Mouse (Mus musculus): ENCODE measurements around the gene Tmem151a. TPM values are rescaled to one million over a fixed set of nuclear protein-coding genes. Genes with fewer than 3 reads are reported as not detected.

The Tmem151a gene
- polyA plus RNA-seq, 1 experiment from 2014 or later: 10.1 TPM

GRCm38 (mm10) chr19:5060365-5061330, 24.7 kb downstream of the Tmem151a start:
- ATAC-seq (ENCODE audit: low read depth): 0 out of 2 replicates have a peak, but pooled peaks have one; percentile 26
- peak overlapping the region; percentile 50 for H3K9ac ChIP-seq
- H3K27me3 ChIP-seq: peaks cover 10% of the 10 kb centered on the region; the same call in 1 of the 2 replicates
- H3K4me1 ChIP-seq (replicated peaks): peaks cover 37% of the 10 kb centered on the region
- 0 out of 2 replicates have a peak overlapping the region, but pooled peaks have one; percentile 13 for H3K27ac ChIP-seq (replicated peaks)
- no peak overlapping the region for H3K4me3 ChIP-seq
- H3K9me3 ChIP-seq: no peaks in the 10 kb centered on the region
- WGBS: 40% methylated on average over 5 of the region's 5 CpGs
- H3K36me3 ChIP-seq: no peaks in the 10 kb centered on the region
- no peak overlapping the region for H3K4me2 ChIP-seq

GRCm38 (mm10) chr19:5058801-5059771, 26.2 kb downstream of the Tmem151a start:
- Histone ChIP-seq H3K9me3 (no peaks in the 10 kb centered on the region), H3K27ac (replicated peaks) (no peak overlapping the region), H3K4me1 (replicated peaks) (peaks cover 31% of the 10 kb centered on the region), H3K36me3 (no peaks in the 10 kb centered on the region), H3K27me3 (peaks cover 16% of the 10 kb centered on the region; the same call in 1 of the 2 replicates), H3K4me3 (no peak overlapping the region), H3K4me2 (no peak overlapping the region), H3K9ac (peak overlapping the region; percentile 26; the same call in 1 of the 2 replicates)
- 21% methylated on average over 10 of the region's 10 CpGs for WGBS
- ATAC-seq (ENCODE audit: low read depth): no peak

GRCm38 (mm10) chr19:5057876-5058775, 27.2 kb downstream of the Tmem151a start:
- Histone ChIP-seq H3K36me3 (no peaks in the 10 kb centered on the region), H3K27ac (replicated peaks) (no peak overlapping the region), H3K4me1 (replicated peaks) (peaks cover 31% of the 10 kb centered on the region), H3K4me3 (no peak overlapping the region), H3K27me3 (peaks cover 26% of the 10 kb centered on the region), H3K4me2 (no peak overlapping the region), H3K9ac (no peak overlapping the region), H3K9me3 (no peaks in the 10 kb centered on the region)
- ATAC-seq (ENCODE audit: low read depth): no peak
- WGBS: 21% methylated on average over 16 of the region's 16 CpGs

DNA sequence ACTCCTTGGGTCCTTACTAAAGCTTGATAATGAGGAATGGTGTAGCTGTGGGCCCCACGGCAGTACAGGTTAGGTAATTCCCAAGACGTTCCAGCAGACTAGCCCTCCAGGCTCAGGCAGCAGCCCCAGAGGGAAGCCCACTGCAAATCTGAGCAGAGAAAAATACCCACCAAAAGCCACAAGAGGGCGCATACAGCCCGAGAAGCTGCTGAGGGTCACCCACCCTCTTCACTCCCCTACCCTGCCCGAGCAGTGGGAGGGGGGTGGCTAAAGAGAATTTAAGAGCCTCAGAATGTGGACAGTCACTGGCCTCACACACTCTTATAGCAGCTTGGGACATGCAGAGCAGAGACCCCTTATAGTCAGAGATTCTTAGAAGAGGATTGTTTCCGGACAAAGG, 29.1 kb downstream of the Tmem151a start:
- H3K9me3 ChIP-seq: no peaks in the 10 kb centered on the region
- H3K9ac ChIP-seq: no peak overlapping the region
- H3K4me2 ChIP-seq: no peak overlapping the region
- H3K36me3 ChIP-seq: no peaks in the 10 kb centered on the region
- H3K27ac ChIP-seq (replicated peaks): no peak overlapping the region
- peaks cover 34% of the 10 kb centered on the region for H3K4me1 ChIP-seq (replicated peaks)
- peak; percentile 30 for ATAC-seq (ENCODE audit: low read depth)
- WGBS: 14% methylated on average over 6 of the region's 6 CpGs
- no peak overlapping the region for H3K4me3 ChIP-seq
- peaks cover 45% of the 10 kb centered on the region for H3K27me3 ChIP-seq

- H3K4me1 ChIP-seq (replicated peaks): peaks cover 28% of the 10 kb centered on the region
- WGBS: 16% methylated on average over 9 of the region's 9 CpGs
Observed at GRCm38 (mm10) chr19:5053909-5054308, 31.4 kb downstream of the Tmem151a start.

DNA sequence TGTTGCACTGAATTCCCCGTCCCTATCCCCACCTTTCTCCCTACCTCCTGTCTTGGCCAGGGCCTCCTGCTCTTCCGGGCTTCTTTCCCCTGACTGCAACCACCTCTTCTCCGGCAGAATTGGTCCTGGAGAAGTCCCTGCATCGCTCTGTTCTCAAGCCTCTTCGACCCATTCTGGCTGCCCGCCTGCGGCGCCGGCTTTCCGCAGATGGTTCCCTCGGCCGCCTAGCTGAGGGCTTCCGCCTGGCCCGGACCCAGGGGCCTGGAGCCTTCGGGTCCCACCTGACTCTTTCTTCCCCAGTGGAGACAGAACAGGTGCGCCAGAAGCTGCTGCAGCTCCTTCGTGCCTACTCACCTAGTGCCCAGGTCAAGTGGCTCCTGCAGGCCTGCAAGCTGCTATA, 32.5 kb downstream of the Tmem151a start:
- Histone ChIP-seq H3K36me3 (peaks cover 22% of the 10 kb centered on the region), H3K4me3 (no peak overlapping the region), H3K27ac (replicated peaks) (no peak overlapping the region), H3K27me3 (peaks cover 63% of the 10 kb centered on the region), H3K9ac (no peak overlapping the region), H3K4me2 (no peak overlapping the region), H3K9me3 (no peaks in the 10 kb centered on the region), H3K4me1 (replicated peaks) (peaks cover 24% of the 10 kb centered on the region)
- 58% methylated on average over 17 of the region's 17 CpGs for WGBS
- no peak for ATAC-seq (ENCODE audit: low read depth)

More at GRCm38 (mm10) chr19:5053909-5054308, 31.4 kb downstream of the Tmem151a start:
- Histone ChIP-seq H3K4me3 (no peak overlapping the region), H3K9me3 (no peaks in the 10 kb centered on the region), H3K27ac (replicated peaks) (no peak overlapping the region), H3K36me3 (peaks cover 11% of the 10 kb centered on the region), H3K27me3 (peaks cover 63% of the 10 kb centered on the region), H3K9ac (no peak overlapping the region), H3K4me2 (no peak overlapping the region)
- no peak for ATAC-seq (ENCODE audit: low read depth)

DNA sequence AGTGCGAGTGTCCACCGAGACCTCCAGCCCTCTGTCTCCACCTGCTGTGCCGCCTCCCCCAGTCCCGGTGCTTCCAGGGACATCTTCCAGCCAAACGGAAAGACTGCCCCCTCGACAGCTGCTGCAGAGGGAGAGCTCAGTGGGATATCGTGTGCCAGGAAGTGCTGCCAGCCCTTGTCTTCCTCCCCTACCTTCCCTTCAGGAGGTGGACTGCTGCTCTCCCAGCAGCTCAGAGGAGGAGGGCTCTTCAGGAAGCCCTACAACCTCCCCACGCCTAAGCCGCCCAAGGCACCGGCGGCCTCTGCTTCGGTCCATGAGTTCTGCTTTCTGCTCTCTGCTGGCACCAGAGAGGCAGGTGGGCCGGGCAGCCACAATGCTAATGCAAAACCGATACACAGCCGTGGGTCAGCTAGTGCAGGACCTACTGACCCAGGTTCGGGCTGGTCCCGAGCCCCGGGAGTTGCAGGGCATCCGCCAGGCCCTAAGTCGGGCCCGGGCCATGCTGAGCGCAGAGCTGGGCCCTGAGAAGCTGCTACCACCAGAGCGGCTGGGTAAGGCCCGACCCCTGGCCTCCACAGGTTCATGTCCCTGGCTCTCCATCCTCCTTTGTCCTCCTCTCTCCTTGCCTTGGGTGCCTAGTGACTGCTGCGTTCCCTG, 33.0 kb downstream of the Tmem151a start:
- no peak overlapping the region for H3K27ac ChIP-seq (replicated peaks)
- no peak overlapping the region for H3K4me2 ChIP-seq
- WGBS: 28% methylated on average over 25 of the region's 25 CpGs
- H3K27me3 ChIP-seq: peaks cover 63% of the 10 kb centered on the region
- H3K9ac ChIP-seq: no peak overlapping the region
- ATAC-seq (ENCODE audit: low read depth): no peak
- peaks cover 27% of the 10 kb centered on the region for H3K36me3 ChIP-seq
- H3K4me3 ChIP-seq: no peak overlapping the region
- H3K4me1 ChIP-seq (replicated peaks): peaks cover 24% of the 10 kb centered on the region
- H3K9me3 ChIP-seq: no peaks in the 10 kb centered on the region

- peaks cover 35% of the 10 kb centered on the region for H3K36me3 ChIP-seq
- H3K27ac ChIP-seq (replicated peaks): no peak overlapping the region
- H3K9ac ChIP-seq: 0 out of 2 replicates have a peak overlapping the region, but pooled peaks have one; percentile 6
- H3K4me3 ChIP-seq: 0 out of 2 replicates have a peak overlapping the region, but pooled peaks have one; percentile 9
- peak overlapping the region; percentile 11; the same call in 1 of the 2 replicates for H3K4me2 ChIP-seq
- H3K27me3 ChIP-seq: peaks cover 63% of the 10 kb centered on the region
- H3K4me1 ChIP-seq (replicated peaks): peaks cover 21% of the 10 kb centered on the region
- no peak for ATAC-seq (ENCODE audit: low read depth)
- WGBS: 39% methylated on average over 3 of the region's 3 CpGs
- no peaks in the 10 kb centered on the region for H3K9me3 ChIP-seq
Observed at GRCm38 (mm10) chr19:5051515-5051914, 33.8 kb downstream of the Tmem151a start.

DNA sequence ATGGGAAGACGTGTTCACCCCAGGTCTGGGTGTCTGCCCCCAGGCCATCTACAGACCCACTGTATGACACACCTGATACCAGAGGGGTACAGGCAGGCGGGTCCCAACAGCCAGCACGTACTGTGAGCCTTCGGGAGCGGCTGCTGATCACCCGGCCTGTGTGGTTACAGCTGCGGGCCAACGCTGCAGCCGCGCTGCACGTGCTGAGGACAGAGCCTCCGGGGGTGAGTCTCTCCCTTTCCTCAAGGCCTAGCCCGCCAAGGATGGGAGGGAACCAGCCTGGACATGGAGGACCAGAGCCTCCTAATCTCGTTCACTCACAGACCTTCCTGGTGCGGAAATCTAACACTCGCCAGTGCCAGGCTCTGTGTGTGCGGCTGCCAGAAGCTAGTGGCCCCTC, 34.3 kb downstream of the Tmem151a start:
- Histone ChIP-seq H3K27ac (replicated peaks) (no peak overlapping the region), H3K9me3 (no peaks in the 10 kb centered on the region), H3K9ac (0 out of 2 replicates have a peak overlapping the region, but pooled peaks have one; percentile 6), H3K4me1 (replicated peaks) (peaks cover 18% of the 10 kb centered on the region), H3K4me2 (peak overlapping the region; percentile 15), H3K27me3 (peaks cover 63% of the 10 kb centered on the region), H3K36me3 (peaks cover 40% of the 10 kb centered on the region), H3K4me3 (peak overlapping the region; percentile 9)
- peak; percentile 43; the same call in 1 of the 2 replicates for ATAC-seq (ENCODE audit: low read depth)
- WGBS: 11% methylated on average over 17 of the region's 17 CpGs

DNA sequence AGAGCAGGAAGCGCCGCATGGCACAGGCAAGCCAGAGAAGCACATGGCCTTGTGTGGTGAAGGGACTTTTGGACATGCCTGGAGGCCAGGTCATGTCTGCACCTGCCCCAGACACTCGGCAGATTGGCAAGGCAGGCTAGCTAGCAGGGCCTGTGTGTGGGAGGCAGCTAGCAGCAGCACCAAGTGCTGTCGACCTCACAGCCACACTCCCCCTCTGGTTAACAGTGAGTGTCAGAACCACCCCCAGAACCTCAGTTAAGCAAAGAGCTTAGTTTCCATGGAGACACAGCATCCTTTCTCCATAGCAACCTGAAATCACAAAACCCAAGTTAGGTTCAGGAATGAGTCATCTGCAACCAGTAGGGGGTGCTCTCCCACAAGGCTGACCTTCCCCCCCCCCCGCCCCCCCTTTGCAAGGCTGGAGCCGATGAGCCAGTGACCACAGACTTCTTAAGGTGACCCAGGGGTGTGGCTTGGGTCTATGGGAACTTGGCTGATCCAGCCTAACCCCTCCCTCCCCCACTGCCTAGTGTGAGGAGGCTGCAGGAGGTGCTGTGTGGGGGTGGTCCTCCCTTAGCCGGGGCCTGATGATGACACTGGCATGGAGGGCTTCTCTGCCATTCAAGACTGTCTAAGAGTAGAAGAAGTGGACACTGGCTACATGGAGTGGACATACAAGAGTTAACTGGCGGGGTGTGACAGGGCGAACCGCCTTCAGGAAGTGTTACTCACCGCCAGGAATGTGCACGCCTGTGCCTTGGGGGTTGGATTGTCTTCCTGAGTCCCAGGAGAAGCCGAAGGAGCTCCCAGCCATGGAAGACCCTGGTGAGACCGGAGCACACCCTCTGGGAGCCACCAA, 35.1 kb downstream of the Tmem151a start, which contains the start of gene Rin1:
Gene Rin1, plus strand, starts transcription at position 435 of the 859 bp plus-strand sequence.
- WGBS: 19% methylated on average over 14 of the region's 14 CpGs
- peaks cover 18% of the 10 kb centered on the region for H3K4me1 ChIP-seq (replicated peaks)
- H3K9ac ChIP-seq: 0 out of 2 replicates have a peak within 1 kb of the TSS, but pooled peaks have one; percentile 6
- no peak within 1 kb of the TSS for H3K27ac ChIP-seq (replicated peaks)
- peak within 1 kb of the TSS; percentile 9 for H3K4me3 ChIP-seq
- 0 out of 2 replicates have a peak, but pooled peaks have one; percentile 8 for ATAC-seq (ENCODE audit: low read depth)
- H3K27me3 ChIP-seq: peaks cover 59% of the 10 kb centered on the region
- peaks cover 48% of the 10 kb centered on the region for H3K36me3 ChIP-seq
- no peaks in the 10 kb centered on the region for H3K9me3 ChIP-seq
- H3K4me2 ChIP-seq: peak within 1 kb of the TSS; percentile 15
